Mouse (Mus musculus): ENCODE results near the gene Lancl3. TPM values are rescaled to one million over a fixed set of nuclear protein-coding genes. Genes with fewer than 3 reads are reported as not detected.

Lancl3 gene
- polyA plus RNA-seq (2014; fragmentation: Nextera tagmentation; extraction: Ambion mirVana) = 0.70 and 0.87 TPM in 2 replicates

DNA sequence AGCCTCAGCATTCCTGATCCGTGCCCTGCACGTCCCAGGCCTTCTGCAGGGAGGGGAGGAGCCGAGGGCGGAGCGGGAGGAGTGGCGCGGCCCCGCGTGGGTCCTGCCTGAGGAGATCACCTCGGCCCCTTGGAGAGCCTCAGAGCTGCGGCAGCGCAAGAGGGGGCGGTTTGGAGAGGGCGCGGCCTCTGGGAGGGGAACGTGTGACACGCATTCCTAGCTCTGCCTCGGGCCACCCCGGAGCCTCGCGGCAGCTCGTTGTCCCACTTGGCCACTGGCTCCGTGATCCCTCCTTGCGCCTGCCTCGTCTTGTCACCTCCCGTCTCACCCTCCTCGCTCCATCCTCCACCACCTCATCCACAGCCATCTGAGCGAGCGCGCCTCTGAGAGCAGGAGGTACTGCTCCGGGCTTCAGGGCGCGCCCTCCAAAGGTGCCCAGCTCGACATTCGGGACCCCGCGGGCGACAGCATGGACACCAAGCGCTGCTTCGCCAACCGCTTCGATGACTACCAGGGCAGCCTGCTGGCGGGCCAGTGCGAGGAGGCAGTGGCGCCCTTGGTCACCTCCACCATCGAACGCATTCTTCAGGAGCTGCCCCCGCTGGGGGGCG is at the start of gene Lancl3:
Lancl3 (plus strand) TSS at position 142 of the 611 bp plus-strand sequence.
- H3K36me3 ChIP-seq (ENCODE audit: control insufficient read depth, insufficient read depth, low read length) = no peaks in the 10 kb centered on the region
- DNase-seq (ENCODE audit: low spot score) (peak; percentile 60), ATAC-seq (replicated peaks; ENCODE audit: low FRiP score, low TSS enrichment, low read depth) (peak; percentile 71)
- no peaks in the 10 kb centered on the region for H3K4me1 ChIP-seq (replicated peaks; ENCODE audit: control insufficient read depth, insufficient read depth, low read length)
- WGBS = 12% methylated on average over 32 of the region's 49 CpGs
- no peak within 1 kb of the TSS for H3K27ac ChIP-seq (ENCODE audit: low read depth)
- H3K4me2 ChIP-seq (ENCODE audit: low read length) = peak within 1 kb of the TSS; percentile 61
- H3K27me3 ChIP-seq (replicated peaks; ENCODE audit: control insufficient read depth, insufficient read depth, low read length) = no peaks in the 10 kb centered on the region; the same call in 1 of the 2 replicates
- peak within 1 kb of the TSS; percentile 41 for H3K4me3 ChIP-seq (ENCODE audit: low read depth, low read length)
- H3K9ac ChIP-seq (ENCODE audit: low read length) = peak within 1 kb of the TSS; percentile 30; the same call in 1 of the 2 replicates
- no peaks in the 10 kb centered on the region for H3K9me3 ChIP-seq (ENCODE audit: control insufficient read depth, low read length)

DNA sequence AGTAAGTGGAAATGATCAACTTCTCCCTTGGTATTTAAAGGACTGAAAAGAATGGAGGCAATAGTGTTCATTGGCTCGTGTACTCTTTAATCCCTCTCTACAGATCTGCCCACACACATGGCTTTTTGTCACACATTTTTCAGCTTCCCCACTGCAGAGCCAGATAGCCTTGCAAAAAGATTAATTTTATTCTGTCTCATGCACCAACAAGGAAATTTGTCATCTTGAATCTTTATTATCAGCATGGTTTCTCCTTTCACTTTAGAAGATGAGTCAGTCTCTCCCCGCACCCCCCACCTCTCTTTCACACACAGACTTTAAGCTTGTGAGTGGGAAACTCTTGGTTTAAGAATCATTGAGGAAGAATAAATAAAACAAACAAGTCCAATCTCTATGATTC is 20.7 kb upstream of the Lancl3 start:
- DNase-seq (ENCODE audit: low spot score) = no peak
- Histone ChIP-seq H3K4me1 (replicated peaks; ENCODE audit: control insufficient read depth, insufficient read depth, low read length) (no peaks in the 10 kb centered on the region), H3K4me2 (ENCODE audit: low read length) (no peak overlapping the region), H3K27me3 (replicated peaks; ENCODE audit: control insufficient read depth, insufficient read depth, low read length) (no peaks in the 10 kb centered on the region), H3K27ac (ENCODE audit: low read depth) (no peak overlapping the region), H3K36me3 (ENCODE audit: control insufficient read depth, insufficient read depth, low read length) (no peaks in the 10 kb centered on the region), H3K9me3 (ENCODE audit: control insufficient read depth, low read length) (no peaks in the 10 kb centered on the region), H3K4me3 (ENCODE audit: low read depth, low read length) (no peak overlapping the region), H3K9ac (ENCODE audit: low read length) (no peak overlapping the region)
- 59% methylated on average over 2 of the region's 2 CpGs for WGBS
- ATAC-seq (replicated peaks; ENCODE audit: low FRiP score, low TSS enrichment, low read depth) = no peak

DNA sequence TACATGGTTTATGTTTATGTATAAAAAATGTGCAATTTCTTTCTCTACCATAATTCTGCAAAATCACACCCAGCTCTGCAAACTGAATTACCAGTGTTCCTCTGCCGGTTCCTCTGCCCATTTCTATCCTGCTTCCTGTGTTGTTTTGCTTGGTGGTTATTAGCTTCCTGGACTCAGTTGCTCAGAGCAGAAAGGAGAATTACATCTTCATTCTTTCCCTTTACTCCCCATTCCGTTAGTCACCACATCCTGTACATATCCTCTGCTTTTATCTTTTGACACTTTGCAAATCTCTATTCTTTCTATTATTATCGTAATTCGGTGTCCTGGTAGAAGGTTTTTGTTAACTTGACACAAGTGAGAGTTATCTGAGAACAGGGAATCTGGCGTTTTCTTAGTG is 18.1 kb upstream of the Lancl3 start:
- H3K27ac ChIP-seq (ENCODE audit: low read depth) = no peak overlapping the region
- ATAC-seq (replicated peaks; ENCODE audit: low FRiP score, low TSS enrichment, low read depth) = no peak
- no peak for DNase-seq (ENCODE audit: low spot score)
- H3K4me3 ChIP-seq (ENCODE audit: low read depth, low read length) = no peak overlapping the region
- no peaks in the 10 kb centered on the region for H3K9me3 ChIP-seq (ENCODE audit: control insufficient read depth, low read length)
- H3K9ac ChIP-seq (ENCODE audit: low read length) = no peak overlapping the region
- no peak overlapping the region for H3K4me2 ChIP-seq (ENCODE audit: low read length)
- H3K36me3 ChIP-seq (ENCODE audit: control insufficient read depth, insufficient read depth, low read length) = no peaks in the 10 kb centered on the region
- no peaks in the 10 kb centered on the region for H3K27me3 ChIP-seq (replicated peaks; ENCODE audit: control insufficient read depth, insufficient read depth, low read length)
- H3K4me1 ChIP-seq (replicated peaks; ENCODE audit: control insufficient read depth, insufficient read depth, low read length) = no peaks in the 10 kb centered on the region
- WGBS = 82% methylated on average over 5 of the region's 5 CpGs

DNA sequence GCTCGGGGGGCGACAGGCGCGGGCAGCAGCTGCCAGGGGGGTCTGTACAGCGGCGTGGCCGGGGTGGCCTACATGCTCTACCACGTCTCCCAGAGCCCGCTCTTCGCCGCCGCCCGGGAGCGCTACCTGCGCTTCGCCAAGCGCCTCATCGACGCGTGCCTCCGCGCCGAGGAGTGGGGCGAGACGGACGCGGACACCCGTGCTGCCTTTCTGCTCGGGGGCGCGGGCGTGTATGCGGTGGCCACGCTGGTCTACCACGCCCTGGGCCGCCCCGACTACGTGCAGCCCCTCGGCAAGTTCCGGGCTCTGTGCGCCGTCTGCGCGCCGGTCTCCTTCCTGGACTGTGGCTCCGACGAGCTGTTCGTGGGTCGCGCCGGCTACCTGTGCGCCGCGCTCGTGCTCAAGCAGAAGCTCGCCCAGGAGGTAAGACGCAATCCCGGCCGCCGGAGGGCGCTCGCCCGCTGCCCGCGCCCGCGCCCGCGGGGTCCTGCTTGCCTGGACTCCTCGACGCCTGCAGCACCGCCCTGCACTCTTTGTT is 747 bp downstream of the Lancl3 start:
- no peaks in the 10 kb centered on the region for H3K36me3 ChIP-seq (ENCODE audit: control insufficient read depth, insufficient read depth, low read length)
- H3K9me3 ChIP-seq (ENCODE audit: control insufficient read depth, low read length) = no peaks in the 10 kb centered on the region
- peak; percentile 57 for DNase-seq (ENCODE audit: low spot score)
- ATAC-seq (replicated peaks; ENCODE audit: low FRiP score, low TSS enrichment, low read depth) = peak; percentile 68; the same call in 1 of the 2 replicates
- H3K4me3 ChIP-seq (ENCODE audit: low read depth, low read length) = peak overlapping the region; percentile 41
- peak overlapping the region; percentile 30; the same call in 1 of the 2 replicates for H3K9ac ChIP-seq (ENCODE audit: low read length)
- no peaks in the 10 kb centered on the region for H3K4me1 ChIP-seq (replicated peaks; ENCODE audit: control insufficient read depth, insufficient read depth, low read length)
- H3K4me2 ChIP-seq (ENCODE audit: low read length) = peak overlapping the region; percentile 61
- no peak overlapping the region for H3K27ac ChIP-seq (ENCODE audit: low read depth)
- no peaks in the 10 kb centered on the region; the same call in 1 of the 2 replicates for H3K27me3 ChIP-seq (replicated peaks; ENCODE audit: control insufficient read depth, insufficient read depth, low read length)
- WGBS = 6% methylated on average over 28 of the region's 72 CpGs

DNA sequence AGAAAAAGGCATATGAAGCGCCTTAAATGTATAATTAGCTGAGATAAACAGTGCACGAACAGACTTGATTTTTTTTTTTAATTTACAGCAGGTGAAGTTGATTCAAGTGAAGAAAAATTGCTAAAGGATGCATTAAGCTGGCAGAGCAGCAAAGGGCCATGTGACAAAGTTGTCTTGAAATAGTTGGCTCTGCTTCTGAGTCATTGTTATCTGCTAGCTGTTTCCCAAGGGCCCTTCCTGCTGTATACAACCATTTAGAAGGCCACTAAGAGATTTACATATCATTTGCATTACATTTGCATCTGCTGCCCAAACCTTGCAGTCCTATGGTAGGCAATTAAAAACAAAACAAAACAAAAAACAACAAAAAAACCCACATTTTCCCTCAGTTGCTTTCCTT is 2.3 kb downstream of the Lancl3 start:
- Histone ChIP-seq H3K9me3 (ENCODE audit: control insufficient read depth, low read length) (no peaks in the 10 kb centered on the region), H3K4me3 (ENCODE audit: low read depth, low read length) (no peak overlapping the region), H3K4me2 (ENCODE audit: low read length) (no peak overlapping the region), H3K27me3 (replicated peaks; ENCODE audit: control insufficient read depth, insufficient read depth, low read length) (no peaks in the 10 kb centered on the region; the same call in 1 of the 2 replicates), H3K4me1 (replicated peaks; ENCODE audit: control insufficient read depth, insufficient read depth, low read length) (no peaks in the 10 kb centered on the region), H3K36me3 (ENCODE audit: control insufficient read depth, insufficient read depth, low read length) (no peaks in the 10 kb centered on the region), H3K9ac (ENCODE audit: low read length) (no peak overlapping the region), H3K27ac (ENCODE audit: low read depth) (no peak overlapping the region)
- DNase-seq (ENCODE audit: low spot score) (no peak), ATAC-seq (replicated peaks; ENCODE audit: low FRiP score, low TSS enrichment, low read depth) (no peak)
- WGBS = 77% methylated on average over 2 of the region's 2 CpGs

GRCm38 (mm10) chrX:9202781-9203405 is 3.2 kb downstream of the Lancl3 start:
- no peaks in the 10 kb centered on the region for H3K4me1 ChIP-seq (replicated peaks; ENCODE audit: control insufficient read depth, insufficient read depth, low read length)
- no peak overlapping the region for H3K4me3 ChIP-seq (ENCODE audit: low read depth, low read length)
- H3K4me2 ChIP-seq (ENCODE audit: low read length) = no peak overlapping the region
- DNase-seq (ENCODE audit: low spot score) (no peak), ATAC-seq (replicated peaks; ENCODE audit: low FRiP score, low TSS enrichment, low read depth) (no peak)
- 53% methylated on average over 7 of the region's 7 CpGs for WGBS
- no peak overlapping the region for H3K9ac ChIP-seq (ENCODE audit: low read length)
- no peak overlapping the region for H3K27ac ChIP-seq (ENCODE audit: low read depth)
- H3K27me3 ChIP-seq (replicated peaks; ENCODE audit: control insufficient read depth, insufficient read depth, low read length) = no peaks in the 10 kb centered on the region; the same call in 1 of the 2 replicates
- H3K36me3 ChIP-seq (ENCODE audit: control insufficient read depth, insufficient read depth, low read length) = no peaks in the 10 kb centered on the region
- no peaks in the 10 kb centered on the region for H3K9me3 ChIP-seq (ENCODE audit: control insufficient read depth, low read length)

- DNase-seq (ENCODE audit: low spot score) = no peak
- WGBS = 80% methylated on average over 2 of the region's 2 CpGs
- H3K4me1 ChIP-seq (replicated peaks; ENCODE audit: control insufficient read depth, insufficient read depth, low read length) = no peaks in the 10 kb centered on the region
- no peak for ATAC-seq (replicated peaks; ENCODE audit: low FRiP score, low TSS enrichment, low read depth)
- H3K4me3 ChIP-seq (ENCODE audit: low read depth, low read length) = no peak overlapping the region
- H3K9ac ChIP-seq (ENCODE audit: low read length) = no peak overlapping the region
- no peak overlapping the region for H3K27ac ChIP-seq (ENCODE audit: low read depth)
- no peaks in the 10 kb centered on the region for H3K36me3 ChIP-seq (ENCODE audit: control insufficient read depth, insufficient read depth, low read length)
- H3K27me3 ChIP-seq (replicated peaks; ENCODE audit: control insufficient read depth, insufficient read depth, low read length) = no peaks in the 10 kb centered on the region
- no peak overlapping the region for H3K4me2 ChIP-seq (ENCODE audit: low read length)
- no peaks in the 10 kb centered on the region for H3K9me3 ChIP-seq (ENCODE audit: control insufficient read depth, low read length)
Observed at GRCm38 (mm10) chrX:9205121-9205520, 5.4 kb downstream of the Lancl3 start.

GRCm38 (mm10) chrX:9216244-9216643 is 16.5 kb downstream of the Lancl3 start:
- no peak overlapping the region for H3K4me2 ChIP-seq (ENCODE audit: low read length)
- no peak overlapping the region for H3K4me3 ChIP-seq (ENCODE audit: low read depth, low read length)
- H3K27ac ChIP-seq (ENCODE audit: low read depth) = no peak overlapping the region
- no peaks in the 10 kb centered on the region for H3K36me3 ChIP-seq (ENCODE audit: control insufficient read depth, insufficient read depth, low read length)
- no peak overlapping the region for H3K9ac ChIP-seq (ENCODE audit: low read length)
- no peaks in the 10 kb centered on the region for H3K27me3 ChIP-seq (replicated peaks; ENCODE audit: control insufficient read depth, insufficient read depth, low read length)
- ATAC-seq (replicated peaks; ENCODE audit: low FRiP score, low TSS enrichment, low read depth) (no peak), DNase-seq (ENCODE audit: low spot score) (no peak)
- 93% methylated on average over 2 of the region's 2 CpGs for WGBS
- no peaks in the 10 kb centered on the region for H3K9me3 ChIP-seq (ENCODE audit: control insufficient read depth, low read length)
- no peaks in the 10 kb centered on the region for H3K4me1 ChIP-seq (replicated peaks; ENCODE audit: control insufficient read depth, insufficient read depth, low read length)
